ENCODE assay signal across 8 mouse cellular contexts in genomic region chr2:167505127-167505526, GRCm38 (mm10). TPM values are rescaled to one million over a fixed set of nuclear protein-coding genes. Genes with fewer than 3 reads are reported as not detected.
DNase-seq lines count a peak whose midpoint lies in the region; ATAC-seq lines count a peak whose summit lies in the region.

No protein-coding gene starts in this region.

- H3K9ac ChIP-seq in heart, embryonic 15.5 days, result 0 out of 2 replicates have a peak overlapping the region, but pooled peaks have one; percentile 32

- no peaks in the 10 kb centered on the region for H3K9me3 ChIP-seq in heart, embryonic 15.5 days (replicated peaks)
- no peaks in the 10 kb centered on the region for H3K9me3 ChIP-seq in heart, embryonic 10.5 days

- H3K27me3 ChIP-seq in heart, embryonic 15.5 days, result no peaks in the 10 kb centered on the region
- no peaks in the 10 kb centered on the region for H3K27me3 ChIP-seq in heart, embryonic 10.5 days (ENCODE audit: insufficient read depth, poor library complexity, severe bottlenecking)

- H3K27ac ChIP-seq in heart, embryonic 15.5 days, result no peak overlapping the region
- no peak overlapping the region for H3K27ac ChIP-seq in heart, embryonic 10.5 days
- peak overlapping the region; percentile 91 for H3K27ac ChIP-seq in macrophage

- H3K4me3 ChIP-seq in heart, embryonic 15.5 days, result peak overlapping the region; percentile 98
- H3K4me3 ChIP-seq in heart, embryonic 10.5 days, result no peak overlapping the region
- peak overlapping the region; percentile 67 for H3K4me3 ChIP-seq in macrophage (ENCODE audit: inconsistent target)

- 77% methylated on average over 3 of the region's 3 CpGs for WGBS in heart, embryonic 15.5 days
- WGBS in heart, embryonic 10.5 days, result 87% methylated on average over 3 of the region's 3 CpGs
- WGBS in macrophage (ENCODE audit: missing documents), result 15% methylated on average over 3 of the region's 3 CpGs

- H3K4me2 ChIP-seq in heart, embryonic 15.5 days, result peak overlapping the region; percentile 95

- H3K4me1 ChIP-seq in heart, embryonic 15.5 days (replicated peaks), result peaks cover 38% of the 10 kb centered on the region
- peaks cover 43% of the 10 kb centered on the region for H3K4me1 ChIP-seq in heart, embryonic 10.5 days

- no peak for ATAC-seq in heart, embryonic 15.5 days (replicated peaks; ENCODE audit: insufficient number of reproducible peaks, insufficient read depth, low FRiP score, low read depth)
- peak; percentile 73 for ATAC-seq in inflammation-experienced regulatory T-cells, adult 6 months

- H3K79me2 ChIP-seq in macrophage (ENCODE audit: inconsistent target), result peaks cover 64% of the 10 kb centered on the region

- DNase-seq in heart, embryonic 10.5 days (ENCODE audit: low spot score), result no peak
- DNase-seq in c-Kit-negative CD71-positive TER-119-positive erythroid progenitor cells, embryonic 14.5 days (ENCODE audit: low read depth, low spot score), result peak; percentile 49
- peak; percentile 36 for DNase-seq in thymus, postnatal 4 days
- no peak for DNase-seq in urinary bladder, postnatal 14 days (ENCODE audit: low spot score)
- no peak for DNase-seq in kidney, adult 8-10 months

- H3K36me3 ChIP-seq in heart, embryonic 15.5 days, result peaks cover 11% of the 10 kb centered on the region; the same call in 1 of the 2 replicates
- peaks cover 33% of the 10 kb centered on the region for H3K36me3 ChIP-seq in heart, embryonic 10.5 days
- H3K36me3 ChIP-seq in macrophage (ENCODE audit: inconsistent target), result peaks cover 36% of the 10 kb centered on the region

RNA-seq across cellular contexts. Expression of gene Spata2, which starts 12.4 kb away (rescaled TPM):
- polyA plus RNA-seq in heart, embryonic 15.5 days (2015; fragmentation: Nextera tagmentation; extraction: Ambion mirVana), result 13.8 and 14.9 TPM in 2 replicates
- 16.5 and 17.4 TPM in 2 replicates for polyA plus RNA-seq in heart, embryonic 10.5 days (2016; fragmentation: Nextera tagmentation; extraction: Ambion mirVana)
- polyA plus RNA-seq in inflammation-experienced regulatory T-cells, adult 6 months (2017; shearing (Covaris generic)), result 10 to 100 TPM in 2 of 3 experiments, 1 to 10 TPM in 1; 9.6 to 16.5 (median 12.2) TPM
- 10 to 100 TPM; 20.5 to 63.0 (median 40.8) TPM for total RNA-seq in macrophage (2018; cell fraction: chromatin; rRNA removed)
- total RNA-seq in macrophage (2018; cell fraction: cytosol; rRNA removed), result 10 to 100 TPM; 21.0 to 37.7 (median 25.0) TPM
- total RNA-seq in macrophage (2018; cell fraction: nucleus; rRNA removed), result 10 to 100 TPM; 23.1 to 53.1 (median 37.8) TPM
- 11.7 to 18.0 TPM (median 14.0 TPM) in 3 replicates for polyA plus RNA-seq in macrophage (2018)

RNA-seq across cellular contexts. Expression of gene Rnf114, which starts 12.7 kb away (rescaled TPM):
- 57.9 and 73.0 TPM in 2 replicates for polyA plus RNA-seq in heart, embryonic 15.5 days (2015; fragmentation: Nextera tagmentation; extraction: Ambion mirVana)
- polyA plus RNA-seq in heart, embryonic 10.5 days (2016; fragmentation: Nextera tagmentation; extraction: Ambion mirVana), result 71.2 and 90.0 TPM in 2 replicates
- polyA plus RNA-seq in inflammation-experienced regulatory T-cells, adult 6 months (2017; shearing (Covaris generic)), result 100 to 1,000 TPM; 145 to 194 (median 193) TPM
- total RNA-seq in macrophage (2018; cell fraction: chromatin; rRNA removed), result 100 to 1,000 TPM in 13 of 26 experiments, 10 to 100 TPM in 13; 38.5 to 171 (median 104) TPM
- total RNA-seq in macrophage (2018; cell fraction: cytosol; rRNA removed), result 100 to 1,000 TPM in 17 of 26 experiments, 10 to 100 TPM in 9; 85.1 to 241 (median 172) TPM
- total RNA-seq in macrophage (2018; cell fraction: nucleus; rRNA removed), result 100 to 1,000 TPM in 16 of 26 experiments, 10 to 100 TPM in 10; 55.5 to 206 (median 162) TPM
- polyA plus RNA-seq in macrophage (2018), result 48.9 to 118 TPM (median 85.7 TPM) in 3 replicates

RNA-seq across cellular contexts. Expression of gene Snai1, which starts 32.9 kb away (rescaled TPM):
- 14.0 and 19.5 TPM in 2 replicates for polyA plus RNA-seq in heart, embryonic 15.5 days (2015; fragmentation: Nextera tagmentation; extraction: Ambion mirVana)
- polyA plus RNA-seq in heart, embryonic 10.5 days (2016; fragmentation: Nextera tagmentation; extraction: Ambion mirVana), result 21.8 and 42.2 TPM in 2 replicates
- polyA plus RNA-seq in inflammation-experienced regulatory T-cells, adult 6 months (2017; shearing (Covaris generic)), result not detected
- 1 to 10 TPM in 1 of 26 experiments, not detected in 25; 1.8 TPM for total RNA-seq in macrophage (2018; cell fraction: chromatin; rRNA removed)
- under 1 TPM in 5 of 26 experiments, not detected in 21; 0.07 to 0.10 (median 0.09) TPM for total RNA-seq in macrophage (2018; cell fraction: cytosol; rRNA removed)
- 1 to 10 TPM in 1 of 26 experiments, under 1 TPM in 2, not detected in 23; 0.41 to 2.0 (median 0.92) TPM for total RNA-seq in macrophage (2018; cell fraction: nucleus; rRNA removed)
- polyA plus RNA-seq in macrophage (2018), result not detected in 3 replicates

Comparison
In these comparisons a context has a peak if more than half of its experiments do, and no peak if none do; other contexts are left out.
1. DNase-seq: peak in c-Kit-negative CD71-positive TER-119-positive erythroid progenitor cells, embryonic 14.5 days (single experiment) and thymus, postnatal 4 days (single experiment); none in heart, embryonic 10.5 days (single experiment), urinary bladder, postnatal 14 days (single experiment) and kidney, adult 8-10 months (0 of 2).
2. RNA of gene Snai1, which starts 32.9 kb away (polyA plus RNA-seq): 21.8 to 42.2 TPM in heart, embryonic 10.5 days and 14.0 to 19.5 TPM in heart, embryonic 15.5 days; not detected in inflammation-experienced regulatory T-cells, adult 6 months and not detected in macrophage; every median in the first group is over 10 times any median in the second.